Mouse (Mus musculus) stomach, embryonic 14.5 days (tissue): ENCODE data around the gene Krt84. TPM values are rescaled to one million over a fixed set of nuclear protein-coding genes. Genes with fewer than 3 reads are reported as not detected.
A peak's percentile ranks its signal among the peaks of the same experiment; 100 is the strongest.

Experiments used
- ATAC-seq: fragments of 200-750 bp; cut with Nextera tagmentation; 2 replicates; pipeline ENCODE4 v1.8.0; 2017; ENCODE audit warnings: low read depth, moderate TSS enrichment; ENCODE audit not compliant: insufficient number of reproducible peaks, insufficient read depth, low FRiP score
- H3K27ac ChIP-seq: fragments of 300-500 bp; sonication (generic); 2 replicates; pipeline ENCODE4 v1.5.1; 2014; ENCODE audit warnings: mild to moderate bottlenecking, low read length, moderate library complexity, mixed read lengths
- H3K27me3 ChIP-seq: fragments of 300-500 bp; sonication (generic); 2 replicates; pipeline ENCODE4 v1.6.1; 2014; ENCODE audit warnings: low read length, control low read depth, mixed read lengths; ENCODE audit not compliant: control insufficient read depth, insufficient read depth
- H3K36me3 ChIP-seq: fragments of 300-500 bp; sonication (generic); 2 replicates; pipeline ENCODE4 v1.6.1; 2014; ENCODE audit warnings: mild to moderate bottlenecking, control low read depth, low read length, moderate library complexity, mixed read lengths; ENCODE audit not compliant: control insufficient read depth, insufficient read depth
- H3K4me1 ChIP-seq: fragments of 300-500 bp; sonication (generic); 2 replicates; pipeline ENCODE4 v1.6.1; 2014; ENCODE audit warnings: low read length, control low read depth, mixed read lengths; ENCODE audit not compliant: control insufficient read depth, insufficient read depth
- H3K4me2 ChIP-seq: fragments of 300-500 bp; sonication (generic); replicated peaks from 2 replicates; pipeline ENCODE4 v1.6.1; 2014; ENCODE audit warnings: low read depth, low read length, control low read depth
- H3K4me3 ChIP-seq: fragments of 300-500 bp; sonication (generic); 2 replicates; pipeline ENCODE4 v1.5.1; 2014; ENCODE audit warnings: low read depth, low read length, control low read depth
- H3K9ac ChIP-seq: fragments of 300-500 bp; sonication (generic); replicated peaks from 2 replicates; pipeline ENCODE4 v1.6.1; 2014; ENCODE audit warnings: low read depth, mild to moderate bottlenecking, control low read depth, low read length, moderate library complexity, mixed read lengths
- H3K9me3 ChIP-seq: fragments of 300-500 bp; sonication (generic); 2 replicates; pipeline ENCODE4 v1.6.1; 2016; ENCODE audit warnings: low read depth, low read length, control low read depth; ENCODE audit not compliant: control insufficient read depth
- WGBS: fragments of 180-500 bp; shearing (Covaris S2); extraction: QIAGEN DNeasy Blood & Tissue Kit; methylation state at CpG from one replicate; pipeline ENCODE4 v1.1.7; 2014; 5-methylcytosine and 5-hydroxymethylcytosine counted together
- polyA plus RNA-seq: library from polyadenylated mRNA; unstranded; fragments of >200 nt; fragmentation: Nextera tagmentation; extraction: Ambion mirVana; gene quantifications from 2 replicates; pipeline ENCODE4 v1.2.1, GENCODE M21; 2014

The Krt84 gene
- polyA plus RNA-seq, 1 experiment from 2014 or later: not detected

DNA sequence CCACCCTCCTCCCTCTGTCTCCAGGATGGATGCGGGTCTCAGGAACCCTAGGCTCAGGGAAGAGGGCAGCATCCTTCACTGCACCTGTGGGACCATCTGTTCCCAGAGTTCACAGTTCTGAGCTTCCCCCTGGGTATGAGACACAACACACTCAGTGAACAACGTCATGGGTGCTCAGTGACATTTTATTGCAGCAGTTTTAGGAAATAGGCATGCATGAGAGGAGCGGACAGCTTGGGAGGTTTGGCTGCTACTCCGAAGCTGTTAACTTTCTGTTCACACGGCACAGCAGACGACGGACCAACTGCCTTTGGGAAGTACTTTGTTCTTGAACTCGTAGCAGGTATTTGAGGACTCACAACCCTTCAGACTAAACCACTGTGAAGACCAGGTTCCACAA, 19.6 kb upstream of the Krt84 start:
- H3K36me3 ChIP-seq: no peaks in the 10 kb centered on the region
- no peak overlapping the region for H3K4me3 ChIP-seq
- no peaks in the 10 kb centered on the region for H3K27me3 ChIP-seq
- no peak overlapping the region for H3K4me2 ChIP-seq
- peaks cover 7% of the 10 kb centered on the region for H3K4me1 ChIP-seq
- WGBS: 82% methylated on average over 8 of the region's 8 CpGs
- no peak overlapping the region for H3K9ac ChIP-seq
- ATAC-seq: no peak
- no peaks in the 10 kb centered on the region for H3K9me3 ChIP-seq
- H3K27ac ChIP-seq: no peak overlapping the region

DNA sequence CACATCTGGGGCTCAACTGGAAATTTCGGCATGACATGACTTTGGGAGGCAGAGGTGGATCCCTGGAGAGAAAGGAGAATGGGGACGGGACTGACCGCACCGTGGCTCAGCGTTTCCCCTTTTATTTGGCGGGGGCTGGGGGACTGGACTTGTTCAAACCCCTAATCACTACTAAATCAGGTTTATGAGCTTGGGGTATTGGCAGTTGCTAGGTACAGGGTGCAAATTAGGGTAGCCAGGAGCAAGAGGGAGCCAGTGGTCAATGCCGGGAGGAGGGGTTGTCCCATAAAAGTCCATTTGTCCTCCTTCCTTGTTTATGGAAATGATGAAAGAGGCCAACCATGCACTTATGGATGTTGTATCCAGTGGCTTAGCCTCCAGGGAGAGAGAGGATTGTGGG, 17.9 kb upstream of the Krt84 start, which contains the start of gene Krt82:
Krt82 (minus strand) TSS at position 101 of the 400 bp plus-strand sequence.
- Histone ChIP-seq H3K27me3 (no peaks in the 10 kb centered on the region), H3K27ac (no peak within 1 kb of the TSS), H3K4me3 (no peak within 1 kb of the TSS), H3K4me1 (peaks cover 7% of the 10 kb centered on the region), H3K9me3 (no peaks in the 10 kb centered on the region), H3K9ac (no peak within 1 kb of the TSS), H3K4me2 (no peak within 1 kb of the TSS), H3K36me3 (no peaks in the 10 kb centered on the region)
- ATAC-seq: no peak
- 88% methylated on average over 7 of the region's 7 CpGs for WGBS

DNA sequence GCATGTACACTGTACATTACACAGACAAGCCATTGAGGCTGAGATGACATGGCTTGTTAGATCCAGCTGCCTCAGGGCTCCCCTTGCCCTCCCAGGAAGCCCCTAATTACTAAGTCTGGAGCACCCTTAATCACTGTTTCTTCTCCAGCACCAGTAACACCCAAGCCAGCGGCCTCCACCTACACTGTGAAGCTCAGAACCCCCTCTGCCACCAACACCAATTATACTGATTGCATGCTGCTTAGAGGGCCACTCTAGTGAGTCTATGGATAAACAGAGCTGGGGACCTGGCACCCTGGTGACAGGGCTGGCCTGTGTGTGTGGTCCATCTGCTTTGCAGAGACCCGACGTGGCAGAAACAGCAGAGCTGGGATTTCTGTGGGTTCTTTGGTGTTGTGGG, 11.9 kb upstream of the Krt84 start:
- no peaks in the 10 kb centered on the region for H3K27me3 ChIP-seq
- no peak for ATAC-seq
- no peaks in the 10 kb centered on the region for H3K9me3 ChIP-seq
- no peak overlapping the region for H3K4me2 ChIP-seq
- H3K9ac ChIP-seq: no peak overlapping the region
- H3K4me3 ChIP-seq: no peak overlapping the region
- H3K27ac ChIP-seq: no peak overlapping the region
- 63% methylated on average over 3 of the region's 3 CpGs for WGBS
- no peaks in the 10 kb centered on the region for H3K36me3 ChIP-seq
- no peaks in the 10 kb centered on the region for H3K4me1 ChIP-seq

DNA sequence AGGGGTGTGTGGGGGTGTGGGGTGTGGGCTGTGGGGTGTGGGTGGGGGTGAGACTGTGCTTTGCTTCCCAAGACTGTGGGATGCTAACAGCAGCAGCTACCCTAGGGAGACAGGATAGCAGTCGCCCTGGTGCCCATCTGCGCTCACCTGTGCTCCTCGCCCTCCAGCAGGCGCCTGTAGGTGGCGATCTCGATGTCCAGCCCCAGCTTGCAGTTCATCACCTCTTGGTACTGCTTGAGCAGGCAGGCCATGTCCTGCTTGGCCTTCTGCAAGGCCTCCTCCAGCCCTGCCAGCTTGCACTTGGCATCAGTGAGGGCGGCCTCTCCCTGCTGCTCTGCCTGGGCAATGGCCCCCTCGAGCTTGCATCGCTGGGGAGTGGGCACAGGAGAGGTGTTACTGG, 9.9 kb upstream of the Krt84 start:
- H3K4me3 ChIP-seq: no peak overlapping the region
- H3K4me2 ChIP-seq: no peak overlapping the region
- WGBS: 53% methylated on average over 9 of the region's 9 CpGs
- H3K27ac ChIP-seq: no peak overlapping the region
- no peak for ATAC-seq
- no peak overlapping the region for H3K9ac ChIP-seq
- H3K27me3 ChIP-seq: no peaks in the 10 kb centered on the region
- peaks cover 6% of the 10 kb centered on the region; the same call in 1 of the 2 replicates for H3K4me1 ChIP-seq
- no peaks in the 10 kb centered on the region for H3K9me3 ChIP-seq
- no peaks in the 10 kb centered on the region for H3K36me3 ChIP-seq

DNA sequence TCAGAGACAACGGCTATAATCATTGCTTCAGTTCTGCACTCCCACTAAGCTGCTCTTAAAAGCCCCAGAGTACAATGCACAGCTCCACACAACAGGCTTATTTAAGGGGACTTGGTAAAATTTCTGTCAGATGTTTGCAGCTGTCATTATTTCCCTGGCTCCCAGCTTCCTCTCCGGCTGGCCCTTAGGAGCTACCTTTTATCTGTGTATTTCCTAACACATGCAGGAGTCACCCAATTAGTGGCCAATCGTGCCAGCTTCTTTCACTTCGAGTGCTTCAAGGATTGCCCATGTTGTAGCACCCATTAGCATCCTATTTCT, 5.9 kb upstream of the Krt84 start:
- ATAC-seq: peak; percentile 19; the same call in 1 of the 2 replicates
- no peak overlapping the region for H3K9ac ChIP-seq
- H3K4me1 ChIP-seq: peaks cover 13% of the 10 kb centered on the region; the same call in 1 of the 2 replicates
- no peak overlapping the region for H3K4me2 ChIP-seq
- H3K4me3 ChIP-seq: no peak overlapping the region
- H3K36me3 ChIP-seq: no peaks in the 10 kb centered on the region
- H3K27ac ChIP-seq: peak overlapping the region; percentile 3; the same call in 1 of the 2 replicates
- no peaks in the 10 kb centered on the region for H3K9me3 ChIP-seq
- WGBS: 44% methylated on average over 4 of the region's 4 CpGs
- H3K27me3 ChIP-seq: no peaks in the 10 kb centered on the region

DNA sequence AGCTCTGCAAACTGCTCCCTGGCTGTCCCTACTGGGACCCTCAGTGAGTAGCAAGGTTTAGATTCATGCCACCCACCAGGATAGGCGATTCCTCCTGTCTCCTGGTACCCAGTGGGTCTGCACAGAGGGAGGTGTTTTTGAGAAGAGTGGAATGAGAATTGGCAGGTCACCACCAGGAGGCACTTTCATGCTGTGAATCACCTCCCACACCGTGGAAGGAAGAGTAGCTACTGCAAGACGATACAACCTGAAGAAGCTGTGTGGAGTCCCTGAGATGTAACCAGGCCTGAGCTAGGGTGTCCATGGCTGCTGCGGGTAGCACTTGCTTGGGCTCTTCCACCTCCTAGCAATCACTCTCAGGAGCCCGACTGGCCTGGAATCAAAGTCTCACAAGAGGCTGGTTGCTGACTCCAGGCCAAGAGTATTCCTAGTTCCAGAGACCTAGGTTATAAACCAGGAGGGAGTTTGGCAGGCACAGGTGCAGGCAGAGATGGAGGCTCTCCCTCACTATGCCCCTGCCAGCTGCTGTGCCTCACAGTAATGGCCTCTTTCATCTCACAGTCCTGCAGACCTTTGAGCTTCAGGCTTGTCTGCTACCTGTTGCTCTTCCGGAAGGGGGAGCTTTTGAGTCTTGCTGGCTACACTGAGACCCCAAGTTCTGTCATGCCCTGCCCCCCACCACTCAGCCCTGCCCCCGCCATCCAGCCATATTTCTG, 5.4 kb upstream of the Krt84 start:
- no peak overlapping the region for H3K4me2 ChIP-seq

DNA sequence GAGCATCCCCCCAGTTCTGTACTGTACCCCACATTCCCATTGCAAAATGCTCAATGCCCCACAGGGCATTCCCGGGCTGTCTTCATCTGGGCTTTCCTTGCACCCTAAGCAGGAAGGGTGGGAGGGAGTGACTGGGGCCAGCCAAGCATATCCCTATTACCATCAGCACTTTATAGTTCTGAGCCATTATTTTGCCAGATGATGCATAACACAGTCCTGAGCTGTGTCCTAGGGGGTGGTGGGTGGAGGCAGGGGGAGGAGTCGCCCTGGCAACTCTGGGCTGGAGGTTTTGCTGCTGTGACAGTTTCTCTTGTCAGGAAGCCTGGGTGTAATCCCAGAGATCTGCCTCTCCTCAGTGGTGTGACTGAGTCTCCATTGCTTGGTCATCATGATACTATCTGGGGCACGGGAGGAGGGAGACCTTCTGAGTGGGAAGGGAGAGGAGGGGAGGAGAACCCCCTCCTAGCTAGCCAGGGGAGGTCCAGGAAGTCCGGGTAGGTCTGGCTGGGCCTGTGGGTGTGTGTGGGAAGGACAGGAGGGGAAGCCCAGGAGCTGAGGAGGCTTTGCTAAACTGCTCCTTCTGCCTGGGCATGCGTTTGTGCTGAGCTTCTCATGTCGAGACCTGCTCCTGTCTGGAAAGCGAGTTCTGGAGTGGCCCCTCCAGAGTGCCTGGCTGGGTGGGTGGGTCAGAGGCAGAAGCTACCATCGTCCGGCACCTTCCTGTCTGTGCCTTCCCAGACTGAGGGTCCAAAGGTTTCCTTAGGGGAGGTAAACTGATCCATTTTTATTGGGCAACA, 3.6 kb upstream of the Krt84 start:
- WGBS: 54% methylated on average over 9 of the region's 9 CpGs
- no peak overlapping the region; the same call in 1 of the 2 replicates for H3K27ac ChIP-seq
- H3K9ac ChIP-seq: no peak overlapping the region
- no peaks in the 10 kb centered on the region for H3K27me3 ChIP-seq
- no peak for ATAC-seq
- H3K4me2 ChIP-seq: no peak overlapping the region
- no peaks in the 10 kb centered on the region for H3K9me3 ChIP-seq
- H3K36me3 ChIP-seq: no peaks in the 10 kb centered on the region
- H3K4me1 ChIP-seq: peaks cover 13% of the 10 kb centered on the region; the same call in 1 of the 2 replicates
- no peak overlapping the region for H3K4me3 ChIP-seq

More for the DNA sequence above, 5.4 kb upstream of the Krt84 start:
- Histone ChIP-seq H3K4me3 (no peak overlapping the region), H3K4me1 (peaks cover 13% of the 10 kb centered on the region; the same call in 1 of the 2 replicates), H3K9me3 (no peaks in the 10 kb centered on the region), H3K27me3 (no peaks in the 10 kb centered on the region), H3K27ac (peak overlapping the region; percentile 3; the same call in 1 of the 2 replicates), H3K36me3 (no peaks in the 10 kb centered on the region), H3K9ac (no peak overlapping the region)
- WGBS: 31% methylated on average over 7 of the region's 7 CpGs
- ATAC-seq: no peak; the same call in none of the 2 replicates

DNA sequence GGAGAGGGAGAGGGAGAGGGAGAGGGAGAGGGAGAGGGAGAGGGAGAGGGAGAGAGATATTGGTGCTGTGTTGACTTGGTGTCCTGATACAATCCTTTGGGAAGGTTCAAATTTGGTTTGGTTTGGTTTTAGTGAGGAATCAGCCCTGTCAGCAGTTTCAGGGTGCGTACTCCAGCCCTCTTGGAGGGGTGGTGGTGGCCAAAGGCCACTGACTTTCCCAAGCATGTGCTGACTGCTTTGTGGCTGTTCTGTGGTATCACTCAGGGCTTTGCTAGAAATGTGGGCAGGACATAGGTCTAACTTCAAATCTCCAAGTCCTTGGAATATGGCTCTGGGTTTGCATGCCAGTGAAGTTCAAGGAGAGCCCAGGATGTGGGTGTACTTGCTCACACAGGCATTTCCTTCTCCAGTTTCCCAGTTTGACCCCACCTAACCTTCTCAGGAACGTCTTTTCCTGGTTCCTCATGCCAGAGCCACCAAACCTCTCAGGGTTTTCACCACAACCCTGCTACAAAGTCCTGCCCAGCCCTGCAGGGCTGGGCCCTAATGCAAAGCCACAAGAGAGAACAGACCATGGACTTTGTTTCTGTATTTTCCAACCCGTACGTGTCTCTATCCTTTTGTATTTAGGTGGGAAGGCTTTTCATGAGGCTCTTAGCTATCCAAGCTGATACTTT, 9.9 kb downstream of the Krt84 start:
- no peak for ATAC-seq
- Histone ChIP-seq H3K27me3 (no peaks in the 10 kb centered on the region), H3K4me2 (no peak overlapping the region), H3K27ac (no peak overlapping the region), H3K9ac (no peak overlapping the region), H3K9me3 (no peaks in the 10 kb centered on the region), H3K4me3 (no peak overlapping the region), H3K4me1 (no peaks in the 10 kb centered on the region), H3K36me3 (no peaks in the 10 kb centered on the region)
- WGBS: 52% methylated on average over 4 of the region's 4 CpGs
